Mouse (Mus musculus) heart, adult 2 months (tissue): ENCODE data around the gene Trmt44.

ENCODE experiments used
- CTCF ChIP-seq: fragments of 200-600 bp; IDR thresholded peaks from 2 replicates; pipeline ENCODE4 v1.8.1; 2022; ENCODE audit warnings: antibody characterized with exemption, mild to moderate bottlenecking, moderate library complexity
- EP300 ChIP-seq: fragments of 200-500 bp; IDR thresholded peaks from 2 replicates; pipeline ENCODE4 v1.6.1; 2011; ENCODE audit warnings: low read depth, low read length, control low read depth; ENCODE audit not compliant: insufficient read depth
- POLR2A ChIP-seq: fragments of 200-500 bp; IDR thresholded peaks from 2 replicates; pipeline ENCODE4 v1.6.1; 2011; ENCODE audit warnings: mild to moderate bottlenecking, low read depth, low read length, control low read depth; ENCODE audit not compliant: insufficient read depth

DNA sequence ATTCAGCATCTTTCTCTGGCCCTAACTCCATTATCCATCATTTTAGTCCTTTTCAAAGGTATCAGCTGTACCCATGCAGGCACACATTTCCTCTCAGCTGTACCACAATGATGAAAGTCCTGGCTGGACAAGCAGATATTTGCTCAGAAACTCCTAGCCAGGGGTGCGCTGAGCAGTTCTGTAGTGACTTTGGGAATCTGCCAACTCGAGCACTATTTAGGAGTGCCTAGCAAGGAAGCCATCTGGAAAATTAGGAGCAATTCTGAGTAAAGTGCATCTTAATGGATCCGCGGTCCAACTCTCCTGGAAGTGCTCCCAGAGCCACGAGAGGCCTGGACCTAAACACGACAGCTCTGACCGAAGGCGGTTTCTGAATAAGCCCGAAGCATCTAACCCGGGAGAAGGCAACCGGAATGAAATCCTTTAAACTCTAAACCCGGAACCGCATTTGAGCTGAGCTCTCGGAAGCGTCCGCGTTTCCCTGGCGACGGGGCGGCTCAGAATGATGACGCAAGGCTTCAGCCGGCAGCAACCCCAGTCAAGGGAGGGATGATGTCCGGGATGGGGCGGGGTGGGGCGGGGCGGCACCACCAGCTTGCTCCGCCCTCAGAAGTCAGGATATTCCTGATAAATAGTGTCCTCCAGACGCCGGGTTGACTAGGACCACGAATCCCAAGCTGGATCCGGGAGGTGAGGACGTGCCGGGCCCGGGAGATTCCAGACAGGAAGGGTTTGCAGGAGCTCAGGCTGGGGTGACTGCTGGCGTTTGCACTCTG is 7.8 kb upstream of the Trmt44 start, which contains the start of gene Acox3:
- TF ChIP-seq CTCF (no peak), POLR2A (peak; percentile 85), EP300 (0 out of 2 replicates have a peak, but pooled peaks have one; percentile 44)
